Mouse (Mus musculus) spleen, postnatal 0 days (tissue): ENCODE results near the gene Cxcl5. TPM values are rescaled to one million over a fixed set of nuclear protein-coding genes. Genes with fewer than 3 reads are reported as not detected.

Experiments used
- polyA plus RNA-seq: library from polyadenylated mRNA; unstranded; fragments of >200 nt; fragmentation: Nextera tagmentation; extraction: Ambion mirVana; gene quantifications from 2 replicates; pipeline ENCODE4 v1.2.1, GENCODE M21; 2015

The Cxcl5 gene
- polyA plus RNA-seq: 1.3 and 1.5 TPM in 2 replicates

DNA sequence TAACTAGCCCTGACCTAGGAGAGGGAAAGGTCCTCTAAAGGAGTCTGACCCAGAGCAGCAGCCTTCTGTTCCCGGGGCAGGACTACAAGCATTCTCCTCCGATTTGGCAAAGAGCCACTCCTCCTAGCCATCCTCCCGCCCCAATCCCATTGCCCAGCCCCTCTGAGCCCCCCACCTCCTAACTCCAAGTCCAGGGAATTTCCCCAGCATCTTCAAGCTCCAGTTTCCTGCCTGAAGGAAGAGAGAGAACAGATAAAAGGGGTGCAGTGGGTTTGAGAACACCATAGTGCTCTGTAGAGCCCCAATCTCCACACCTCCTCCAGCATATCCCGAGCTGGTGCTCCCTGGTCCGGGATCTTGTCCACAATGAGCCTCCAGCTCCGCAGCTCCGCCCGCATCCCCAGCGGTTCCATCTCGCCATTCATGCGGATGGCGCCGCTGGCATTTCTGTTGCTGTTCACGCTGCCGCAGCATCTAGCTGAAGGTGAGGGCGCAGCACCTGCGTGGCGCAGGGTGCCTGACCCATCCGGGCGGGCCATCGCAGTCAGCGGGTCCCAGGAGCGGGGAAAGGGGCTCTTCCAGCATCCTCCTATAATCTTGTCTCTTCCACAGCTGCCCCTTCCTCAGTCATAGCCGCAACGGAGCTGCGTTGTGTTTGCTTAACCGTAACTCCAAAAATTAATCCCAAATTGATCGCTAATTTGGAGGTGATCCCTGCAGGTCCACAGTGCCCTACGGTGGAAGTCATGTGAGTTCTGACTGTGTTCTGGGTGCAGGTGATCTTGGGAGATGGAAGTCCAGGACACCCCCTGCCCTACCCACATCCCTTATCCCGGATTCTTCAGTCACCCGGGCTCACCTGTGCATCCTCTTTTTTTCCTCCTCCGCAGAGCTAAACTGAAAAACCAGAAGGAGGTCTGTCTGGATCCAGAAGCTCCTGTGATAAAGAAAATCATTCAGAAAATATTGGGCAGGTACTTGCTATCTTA lies at the start of gene Cxcl5:
Cxcl5 (plus strand) TSS at position 284 of the 989 bp plus-strand sequence.

DNA sequence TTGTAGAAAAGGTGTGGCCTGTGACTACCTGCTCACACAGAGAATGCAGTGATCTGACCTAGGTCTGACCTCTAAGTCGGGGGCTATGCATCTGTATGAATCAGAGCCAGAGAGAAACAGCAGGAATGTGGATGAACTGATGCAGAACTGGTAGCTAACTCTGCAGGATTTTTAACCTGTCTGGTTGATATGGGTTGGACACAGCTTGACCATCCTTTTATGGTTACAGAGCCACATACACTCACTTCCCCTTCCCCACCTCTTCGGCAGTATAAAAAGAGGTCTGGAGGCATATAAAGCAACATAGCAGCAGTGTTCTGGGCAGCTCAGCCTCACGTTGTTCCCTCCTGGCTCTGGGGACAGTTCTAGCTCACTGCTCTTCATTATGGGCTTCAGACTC lies 9.1 kb downstream of the Cxcl5 start, which contains the start of gene Ppbp:
Ppbp (plus strand) TSS at position 301 of the 400 bp plus-strand sequence.

DNA sequence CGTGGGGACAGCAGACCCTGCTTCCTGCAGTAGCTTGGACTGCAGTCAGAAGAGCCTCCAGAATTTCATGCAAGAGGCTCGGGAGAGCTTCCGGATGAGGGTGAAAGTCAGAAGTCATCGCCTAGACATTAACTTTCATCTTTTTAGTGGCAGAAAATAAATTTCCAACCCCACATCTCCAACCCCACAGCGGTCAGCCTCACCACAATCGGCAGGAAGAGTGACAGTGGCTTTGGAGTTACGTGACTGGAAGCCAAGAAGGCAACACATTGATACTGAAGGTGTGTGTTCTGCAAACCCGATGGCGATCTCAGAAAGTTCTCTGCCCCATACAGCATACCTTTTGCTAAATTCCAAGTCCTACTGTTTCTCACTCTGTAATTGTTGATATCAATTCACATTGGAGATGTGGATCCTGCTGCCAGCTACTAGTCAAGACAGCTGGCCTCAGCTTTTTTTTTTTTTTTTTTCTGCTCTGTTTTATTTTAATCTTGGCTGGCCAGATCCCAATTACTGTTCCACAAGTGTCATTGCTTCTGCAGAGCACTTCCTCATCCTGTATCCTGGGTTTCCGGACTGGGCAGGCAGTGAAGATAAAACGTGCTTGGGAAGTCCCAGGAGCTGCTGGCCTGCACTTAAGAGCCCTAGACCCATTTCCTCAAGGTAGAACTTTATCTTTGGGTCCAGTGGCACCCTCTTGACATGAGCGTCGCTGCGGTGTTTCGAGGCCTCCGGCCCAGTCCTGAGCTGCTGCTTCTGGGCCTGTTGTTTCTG lies 12.9 kb downstream of the Cxcl5 start, which contains the start of gene Pf4:
Pf4 (plus strand) TSS at position 556 of the 774 bp plus-strand sequence.

DNA sequence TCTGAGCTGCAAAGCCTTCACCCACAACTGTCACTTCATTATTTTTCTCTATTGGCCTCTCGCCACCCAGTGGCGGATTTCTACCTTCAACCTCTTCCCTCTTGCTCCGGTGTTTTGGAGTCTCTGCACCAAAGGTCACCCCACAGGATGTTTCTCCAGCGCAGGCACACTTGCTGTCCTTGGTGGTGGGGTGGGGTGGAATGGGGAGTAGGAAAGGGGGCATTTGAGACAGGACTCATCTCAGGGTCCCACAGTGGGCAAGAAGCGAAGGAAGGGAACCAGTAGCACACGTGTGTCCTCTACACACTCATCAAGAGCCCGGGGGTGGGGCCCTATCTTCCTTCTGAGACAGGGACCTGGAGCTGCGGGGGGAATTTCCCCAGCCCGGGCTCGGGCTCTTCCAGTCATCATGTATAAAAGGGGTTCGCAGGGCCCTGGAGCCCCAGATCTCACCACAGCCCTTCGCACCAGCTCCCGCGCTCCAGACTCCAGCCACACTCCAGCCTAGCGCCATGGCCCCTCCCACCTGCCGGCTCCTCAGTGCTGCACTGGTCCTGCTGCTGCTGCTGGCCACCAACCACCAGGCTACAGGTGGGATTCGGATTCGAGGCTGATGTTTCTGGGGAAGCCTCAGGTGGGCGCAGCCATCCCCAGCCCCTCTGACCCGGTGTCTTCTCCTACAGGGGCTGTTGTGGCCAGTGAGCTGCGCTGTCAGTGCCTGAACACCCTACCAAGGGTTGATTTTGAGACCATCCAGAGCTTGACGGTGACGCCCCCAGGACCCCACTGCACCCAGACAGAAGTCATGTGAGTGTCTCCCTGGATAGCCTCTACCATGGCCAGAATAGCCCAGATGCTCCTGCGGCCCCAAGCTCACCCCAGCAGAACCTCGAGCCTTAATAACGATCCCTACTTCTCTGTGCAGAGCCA lies 26.8 kb downstream of the Cxcl5 start, which contains the start of gene Cxcl3:
Cxcl3 (plus strand) TSS at position 445 of the 930 bp plus-strand sequence.

DNA sequence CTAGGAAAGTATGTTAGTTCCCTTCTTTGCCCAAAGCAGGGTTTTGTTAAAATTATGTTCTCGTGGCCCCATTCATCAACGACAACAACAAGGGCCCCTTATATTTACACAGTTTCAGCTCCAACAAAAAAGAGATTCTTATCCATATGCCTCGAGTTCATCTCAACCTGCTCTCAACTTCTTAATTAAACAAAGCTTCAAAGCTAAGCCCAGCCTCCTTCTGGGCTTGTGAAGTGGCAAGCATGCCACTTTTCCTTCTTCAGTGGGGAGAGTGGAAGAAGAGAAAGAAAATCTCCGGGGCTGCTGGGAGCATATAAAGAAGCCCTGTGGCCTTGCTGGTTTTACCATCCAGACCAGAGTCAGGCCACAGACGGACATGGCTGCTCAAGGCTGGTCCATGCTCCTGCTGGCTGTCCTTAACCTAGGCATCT lies 35.0 kb downstream of the Cxcl5 start, which contains the start of gene Cxcl15:
Cxcl15 (plus strand) TSS at position 340 of the 431 bp plus-strand sequence.

Other genes starting within 250 kb of the Cxcl5 start
- 0.06 TPM in 1 of 2 replicates, not detected in the other for gene Afm, start 240.4 kb upstream of the Cxcl5 start, polyA plus RNA-seq
- not detected in 2 replicates for gene 5830473C10Rik, start 198.3 kb upstream of the Cxcl5 start, polyA plus RNA-seq
- 0.08 and 0.19 TPM in 2 replicates for gene Rassf6, start 118.7 kb upstream of the Cxcl5 start, polyA plus RNA-seq
- gene Ppbp, start 9.2 kb downstream of the Cxcl5 start, polyA plus RNA-seq: 96.8 and 112 TPM in 2 replicates
- gene Pf4, start 13.1 kb downstream of the Cxcl5 start, polyA plus RNA-seq: 438 and 463 TPM in 2 replicates
- not detected in 2 replicates for gene Cxcl3, start 26.7 kb downstream of the Cxcl5 start, polyA plus RNA-seq
- gene Cxcl15, start 35.2 kb downstream of the Cxcl5 start, polyA plus RNA-seq: not detected in 2 replicates
- gene Cxcl1, start 131.9 kb downstream of the Cxcl5 start, polyA plus RNA-seq: 0.34 and 0.55 TPM in 2 replicates
- 0.11 and 0.15 TPM in 2 replicates for gene Cxcl2, start 144.5 kb downstream of the Cxcl5 start, polyA plus RNA-seq
- 16.9 and 22.3 TPM in 2 replicates for gene Mthfd2l, start 171.8 kb downstream of the Cxcl5 start, polyA plus RNA-seq